Mouse (Mus musculus) myocyte (in vitro differentiated cells): ENCODE data around the gene Myh1. TPM values are rescaled to one million over a fixed set of nuclear protein-coding genes. Genes with fewer than 3 reads are reported as not detected.

Source experiments
- H3K27me3 ChIP-seq: one replicate; pipeline ENCODE4 v1.6.1; 2011; ENCODE audit not compliant: control insufficient read depth, insufficient read depth, insufficient read length
- H3K36me3 ChIP-seq: one replicate; pipeline ENCODE4 v1.6.1; 2011; ENCODE audit not compliant: control insufficient read depth, insufficient read depth
- H3K4me2 ChIP-seq: one replicate; pipeline ENCODE4 v1.6.1; 2011; ENCODE audit warnings: low read depth, control low read depth
- H3K4me3 ChIP-seq: one replicate; pipeline ENCODE4 v1.5.1; 2011; ENCODE audit warnings: mild to moderate bottlenecking, control low read depth, moderate library complexity
- H3K79me2 ChIP-seq: one replicate; pipeline ENCODE4 v1.6.1; 2011; ENCODE audit not compliant: control insufficient read depth, insufficient read depth
- H3ac ChIP-seq: one replicate; pipeline ENCODE4 v1.6.1; 2011; ENCODE audit not compliant: control insufficient read depth, insufficient read length
- CEBPB ChIP-seq: IDR thresholded peaks from 2 replicates; pipeline ENCODE4 v1.6.1; 2011; ENCODE audit warnings: mild to moderate bottlenecking, moderate library complexity; ENCODE audit not compliant: poor library complexity, insufficient read depth, severe bottlenecking
- E2F4 ChIP-seq: IDR thresholded peaks from one replicate; pipeline ENCODE4 v1.6.1; 2011; ENCODE audit warnings: mild to moderate bottlenecking, control low read depth, moderate library complexity; ENCODE audit not compliant: insufficient read depth
- MAX ChIP-seq: IDR thresholded peaks from one replicate; pipeline ENCODE4 v1.6.1; 2011; ENCODE audit warnings: low read depth, mild to moderate bottlenecking, control low read depth
- MYOD1 ChIP-seq, 3 experiments: IDR thresholded peaks; one replicate each; pipeline ENCODE4 v1.6.1; 2011; ENCODE audit warnings: control low read depth in 2 of 3, low read depth in 2 of 3, mild to moderate bottlenecking in 2 of 3, moderate library complexity in 1 of 3; ENCODE audit not compliant: insufficient read length in 2 of 3, control insufficient read depth in 1 of 3
- MYOG ChIP-seq, 3 experiments: IDR thresholded peaks; one replicate each; pipeline ENCODE4 v1.6.1; 2011; ENCODE audit warnings: control low read depth in 2 of 3, low read depth in 2 of 3, mild to moderate bottlenecking in 2 of 3; ENCODE audit not compliant: insufficient read length in 2 of 3, control insufficient read depth in 1 of 3, insufficient read depth in 1 of 3
- POLR2A ChIP-seq: IDR thresholded peaks from one replicate; pipeline ENCODE4 v1.6.1; 2011; ENCODE audit warnings: low read depth, mild to moderate bottlenecking, control low read depth, moderate library complexity; ENCODE audit not compliant: insufficient read length
- POLR2AphosphoS2 ChIP-seq: IDR thresholded peaks from one replicate; pipeline ENCODE4 v1.6.1; 2011; ENCODE audit warnings: low read depth, control low read depth; ENCODE audit not compliant: insufficient read length
- REST ChIP-seq: IDR thresholded peaks from one replicate; pipeline ENCODE4 v1.6.1; 2011; ENCODE audit warnings: mild to moderate bottlenecking, control low read depth, moderate library complexity; ENCODE audit not compliant: insufficient read depth, insufficient read length
- SRF ChIP-seq: IDR thresholded peaks from one replicate; pipeline ENCODE4 v1.6.1; 2011; ENCODE audit warnings: low read depth; ENCODE audit not compliant: control insufficient read depth, insufficient read length
- TCF12 ChIP-seq: IDR thresholded peaks from one replicate; pipeline ENCODE4 v1.6.1; 2011; ENCODE audit warnings: mild to moderate bottlenecking, control low read depth; ENCODE audit not compliant: poor library complexity, insufficient read depth, severe bottlenecking
- TCF3 ChIP-seq: IDR thresholded peaks from one replicate; pipeline ENCODE4 v1.6.1; 2011; ENCODE audit warnings: low read depth, control low read depth; ENCODE audit not compliant: insufficient read length
- USF1 ChIP-seq: IDR thresholded peaks from one replicate; pipeline ENCODE4 v1.6.1; 2011; ENCODE audit warnings: low read depth, mild to moderate bottlenecking, control low read depth, moderate library complexity
- polyA plus RNA-seq: library from polyadenylated mRNA; unstranded; fragments of >200 nt; fragmentation: generic; extraction: Trizol; gene quantifications from one replicate; pipeline ENCODE4 v1.2.1, GENCODE M21; 2012; ENCODE audit warnings: missing spikeins

Gene Myh1
- polyA plus RNA-seq = 7.4 TPM

- TF ChIP-seq MAX (no peak), CEBPB (no peak), TCF3 (no peak), TCF12 (no peak), POLR2AphosphoS2 (no peak), MYOG (IDR thresholded peaks at IDR 0.05; ENCODE audit: control insufficient read depth in 1 of 3, insufficient read depth in 1 of 3, insufficient read length in 2 of 3, low read depth in 2 of 3) (no peak), SRF (no peak), POLR2A (no peak), REST (no peak), MYOD1 (IDR thresholded peaks at IDR 0.05; ENCODE audit: control insufficient read depth in 1 of 3, insufficient read length in 2 of 3, low read depth in 2 of 3) (no peak), E2F4 (no peak)
- Histone ChIP-seq H3K79me2 (no peaks in the 10 kb centered on the region), H3K36me3 (no peaks in the 10 kb centered on the region), H3K27me3 (no peaks in the 10 kb centered on the region), H3K4me2 (peak within 1 kb of the TSS; percentile 40), H3K4me3 (no peak within 1 kb of the TSS), H3ac (no peak within 1 kb of the TSS)
Observed at GRCm38 (mm10) chr11:67199752-67200151, at the start of gene Myh1. Gene Myh1, plus strand, starts transcription at chr11:67200052.

- Histone ChIP-seq H3K4me3 (no peak overlapping the region), H3K27me3 (no peaks in the 10 kb centered on the region), H3ac (no peak overlapping the region), H3K79me2 (no peaks in the 10 kb centered on the region), H3K36me3 (no peaks in the 10 kb centered on the region), H3K4me2 (no peak overlapping the region)
- no peak for TF ChIP-seq TCF12
- no peak for TF ChIP-seq MYOG (IDR thresholded peaks at IDR 0.05; ENCODE audit: control insufficient read depth in 1 of 3, insufficient read depth in 1 of 3, insufficient read length in 2 of 3, low read depth in 2 of 3)
- no peak for TF ChIP-seq TCF3
- no peak for TF ChIP-seq MYOD1 (IDR thresholded peaks at IDR 0.05; ENCODE audit: control insufficient read depth in 1 of 3, insufficient read length in 2 of 3, low read depth in 2 of 3)
- TF ChIP-seq MAX = no peak
- TF ChIP-seq SRF = no peak
- TF ChIP-seq POLR2A = no peak
- TF ChIP-seq POLR2AphosphoS2 = no peak
- no peak for TF ChIP-seq REST
- no peak for TF ChIP-seq CEBPB
- no peak for TF ChIP-seq E2F4
- TF ChIP-seq USF1 = no peak
Observed at GRCm38 (mm10) chr11:67150237-67150636, 49.6 kb upstream of the Myh1 start.

DNA sequence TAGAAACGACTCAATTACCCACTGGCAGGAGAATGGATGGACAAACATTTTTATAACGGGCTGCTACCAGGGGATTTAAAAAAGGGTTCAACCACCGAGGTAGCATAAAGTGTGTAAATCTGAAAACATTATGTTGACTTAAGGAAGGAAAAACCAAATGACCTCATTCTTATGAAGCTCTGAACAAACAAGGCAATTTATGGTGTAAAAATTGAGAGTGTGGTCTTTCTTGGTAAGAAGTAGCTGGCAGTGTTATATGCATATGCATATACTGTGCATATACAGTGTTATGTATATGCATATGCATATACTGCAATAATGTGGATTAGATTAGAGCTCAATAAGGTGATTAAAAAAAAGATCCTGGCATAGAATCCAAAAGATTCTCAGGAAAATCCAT lies 48.7 kb upstream of the Myh1 start:
- Histone ChIP-seq H3K36me3 (no peaks in the 10 kb centered on the region), H3K27me3 (no peaks in the 10 kb centered on the region), H3K4me2 (no peak overlapping the region), H3ac (no peak overlapping the region), H3K79me2 (no peaks in the 10 kb centered on the region), H3K4me3 (no peak overlapping the region)
- TF ChIP-seq MYOG (IDR thresholded peaks at IDR 0.05; ENCODE audit: control insufficient read depth in 1 of 3, insufficient read depth in 1 of 3, insufficient read length in 2 of 3, low read depth in 2 of 3) = no peak
- no peak for TF ChIP-seq POLR2AphosphoS2
- TF ChIP-seq MAX = no peak
- no peak for TF ChIP-seq USF1
- TF ChIP-seq MYOD1 (IDR thresholded peaks at IDR 0.05; ENCODE audit: control insufficient read depth in 1 of 3, insufficient read length in 2 of 3, low read depth in 2 of 3) = no peak
- no peak for TF ChIP-seq CEBPB
- no peak for TF ChIP-seq TCF3
- no peak for TF ChIP-seq TCF12
- TF ChIP-seq REST = no peak
- TF ChIP-seq SRF = no peak
- no peak for TF ChIP-seq E2F4
- TF ChIP-seq POLR2A = no peak

DNA sequence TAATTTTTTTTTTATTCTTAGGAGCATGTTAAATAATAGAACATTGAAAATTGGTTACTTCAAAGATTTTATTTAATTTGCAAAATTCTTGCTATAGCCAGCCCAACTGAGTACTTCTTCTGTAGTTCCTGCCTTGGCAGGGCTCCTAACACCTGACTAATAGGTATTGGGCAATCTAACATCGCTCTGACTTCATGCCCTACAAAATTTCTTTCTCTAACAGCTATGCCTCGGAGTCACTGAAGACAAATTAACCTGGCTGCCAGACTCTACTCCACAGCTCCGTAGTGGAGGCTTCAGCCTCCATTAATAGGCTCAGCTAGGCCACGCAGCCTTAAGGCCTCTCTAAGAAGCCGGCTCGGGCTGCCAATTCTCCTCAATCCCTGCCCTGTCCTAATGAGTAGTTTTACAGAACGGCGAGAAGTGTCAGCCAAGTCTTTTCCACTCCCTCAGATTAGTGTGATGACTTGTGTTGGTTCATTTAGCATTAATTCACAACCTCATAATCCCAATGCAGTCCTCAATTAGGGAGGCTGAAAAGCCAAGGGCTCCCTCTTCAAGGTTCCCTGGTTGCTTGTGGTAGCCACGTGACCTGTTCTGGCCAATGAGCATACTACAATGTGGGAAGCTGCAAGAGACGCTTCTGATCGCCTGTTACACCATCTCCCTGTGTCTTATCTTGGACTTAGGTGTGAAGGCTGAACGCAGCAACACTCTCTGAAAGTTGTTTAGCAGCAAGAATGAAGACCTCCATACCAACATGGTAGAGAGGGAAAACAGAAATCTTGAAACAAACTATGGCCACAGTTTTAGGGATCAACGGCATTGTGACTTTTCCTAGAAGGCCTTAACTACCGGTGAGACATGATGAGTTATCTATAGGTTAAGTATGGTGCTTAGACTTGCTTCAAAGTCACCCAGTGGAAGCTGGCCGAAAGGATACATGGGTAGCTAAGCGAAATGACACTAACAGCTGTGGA lies 47.9 kb upstream of the Myh1 start:
- peak; percentile 49 for TF ChIP-seq USF1
- TF ChIP-seq MAX = no peak
- Histone ChIP-seq H3K27me3 (no peaks in the 10 kb centered on the region), H3K36me3 (no peaks in the 10 kb centered on the region), H3K4me2 (no peak overlapping the region), H3K4me3 (no peak overlapping the region), H3ac (no peak overlapping the region), H3K79me2 (no peaks in the 10 kb centered on the region)
